Mouse (Mus musculus): Measurements from ENCODE around the gene Lsamp. TPM values are rescaled to one million over a fixed set of nuclear protein-coding genes. Genes with fewer than 3 reads are reported as not detected.

Gene Lsamp
- polyA plus RNA-seq, 1 experiment from 2014 or later = 27.9 TPM

DNA sequence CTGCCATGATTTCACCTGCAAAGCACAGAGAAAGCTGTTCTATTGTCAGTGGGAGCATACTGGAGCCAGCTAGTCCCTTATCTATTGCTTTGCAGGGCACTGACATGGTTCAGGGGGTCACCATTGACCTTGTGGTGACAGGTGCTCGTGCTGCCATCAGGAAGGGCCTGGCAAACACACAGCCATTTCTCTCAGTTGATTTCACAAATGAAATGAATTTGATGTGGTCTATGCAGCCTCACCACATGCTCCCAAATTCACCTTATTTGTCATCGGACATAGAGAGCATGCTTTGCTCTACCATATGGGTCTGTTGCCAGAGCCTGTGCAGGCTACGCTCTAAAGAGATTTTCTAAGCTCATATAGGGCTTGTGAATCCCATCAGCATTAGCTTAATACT, 450.1 kb downstream of the Lsamp start:
- Histone ChIP-seq H3K27me3 (no peaks in the 10 kb centered on the region), H3K36me3 (ENCODE audit: poor library complexity, severe bottlenecking) (no peaks in the 10 kb centered on the region), H3K9me3 (replicated peaks) (no peaks in the 10 kb centered on the region), H3K9ac (no peak overlapping the region), H3K27ac (no peak overlapping the region), H3K4me2 (no peak overlapping the region), H3K4me1 (no peaks in the 10 kb centered on the region), H3K4me3 (no peak overlapping the region)
- 82% methylated on average over 3 of the region's 3 CpGs for WGBS
- no peak for ATAC-seq

DNA sequence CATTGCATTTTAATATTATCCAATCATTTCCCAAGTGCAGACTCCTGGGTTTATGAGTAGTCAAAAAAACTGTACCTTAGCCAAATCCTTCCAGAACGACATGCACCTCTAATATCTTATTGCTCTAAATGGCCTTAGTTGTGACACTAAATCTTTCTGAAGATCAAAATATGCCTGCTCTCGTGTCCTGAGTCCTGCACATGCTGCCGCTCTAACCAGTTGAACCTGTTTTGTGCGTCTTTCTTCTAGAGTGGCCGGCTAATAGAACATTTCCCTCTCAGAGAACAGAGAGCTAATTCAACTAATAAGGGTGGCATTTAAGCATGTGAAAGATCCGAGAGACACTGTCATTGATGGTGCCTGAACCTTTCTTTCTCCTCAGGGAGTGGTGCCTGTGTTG, 452.3 kb downstream of the Lsamp start:
- ATAC-seq = no peak
- WGBS = 73% methylated on average over 6 of the region's 6 CpGs

DNA sequence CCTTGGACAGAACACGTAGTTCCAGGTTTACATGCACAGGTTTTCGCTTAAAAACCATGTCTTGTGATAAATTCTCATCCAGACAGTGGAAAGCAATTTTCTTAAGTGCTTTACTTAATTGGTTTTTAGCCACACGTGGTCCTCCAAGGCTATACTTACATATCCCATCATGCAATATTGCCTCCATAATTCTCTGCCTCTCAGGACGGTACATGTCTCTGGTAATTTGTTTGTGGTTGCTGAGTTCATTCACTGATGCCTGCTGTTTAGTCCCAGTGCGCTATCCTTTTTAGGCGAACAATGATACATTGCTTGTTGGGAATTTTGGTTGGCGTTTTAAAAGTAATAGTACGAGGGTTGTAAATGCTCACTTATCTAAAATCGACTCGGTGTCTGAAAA, 453.7 kb downstream of the Lsamp start:
- Histone ChIP-seq H3K4me2 (no peak overlapping the region), H3K9ac (no peak overlapping the region), H3K27ac (no peak overlapping the region), H3K27me3 (no peaks in the 10 kb centered on the region), H3K36me3 (ENCODE audit: poor library complexity, severe bottlenecking) (no peaks in the 10 kb centered on the region), H3K4me3 (no peak overlapping the region), H3K4me1 (no peaks in the 10 kb centered on the region), H3K9me3 (replicated peaks) (no peaks in the 10 kb centered on the region)
- ATAC-seq = no peak
- 92% methylated on average over 10 of the region's 10 CpGs for WGBS

More for the DNA sequence above, 452.3 kb downstream of the Lsamp start:
- no peaks in the 10 kb centered on the region for H3K27me3 ChIP-seq
- no peaks in the 10 kb centered on the region for H3K9me3 ChIP-seq (replicated peaks)
- no peaks in the 10 kb centered on the region for H3K36me3 ChIP-seq (ENCODE audit: poor library complexity, severe bottlenecking)
- H3K27ac ChIP-seq = no peak overlapping the region
- H3K4me1 ChIP-seq = no peaks in the 10 kb centered on the region
- no peak overlapping the region for H3K9ac ChIP-seq
- no peak overlapping the region for H3K4me2 ChIP-seq
- H3K4me3 ChIP-seq = no peak overlapping the region

DNA sequence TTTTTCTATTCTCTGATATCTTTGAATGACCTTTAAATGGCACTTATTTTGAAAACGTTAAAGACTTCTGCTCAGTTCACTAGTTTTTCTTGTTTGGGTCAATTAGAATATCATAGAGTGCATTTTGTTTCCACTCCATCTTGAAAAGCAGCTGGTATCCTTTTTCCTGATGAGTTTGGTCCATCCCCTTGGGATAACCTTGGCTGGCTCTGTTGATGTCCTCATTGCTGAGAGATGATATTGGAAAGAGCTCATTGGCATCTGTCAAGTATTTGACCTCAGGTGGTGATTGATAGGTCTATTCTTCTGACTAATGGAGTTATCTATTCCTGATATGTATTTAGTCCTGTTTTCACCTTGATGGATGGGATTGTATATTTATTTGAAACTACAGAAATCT, 454.7 kb downstream of the Lsamp start:
- no peak overlapping the region for H3K9ac ChIP-seq
- 81% methylated on average over 1 of the region's 1 CpGs for WGBS

DNA sequence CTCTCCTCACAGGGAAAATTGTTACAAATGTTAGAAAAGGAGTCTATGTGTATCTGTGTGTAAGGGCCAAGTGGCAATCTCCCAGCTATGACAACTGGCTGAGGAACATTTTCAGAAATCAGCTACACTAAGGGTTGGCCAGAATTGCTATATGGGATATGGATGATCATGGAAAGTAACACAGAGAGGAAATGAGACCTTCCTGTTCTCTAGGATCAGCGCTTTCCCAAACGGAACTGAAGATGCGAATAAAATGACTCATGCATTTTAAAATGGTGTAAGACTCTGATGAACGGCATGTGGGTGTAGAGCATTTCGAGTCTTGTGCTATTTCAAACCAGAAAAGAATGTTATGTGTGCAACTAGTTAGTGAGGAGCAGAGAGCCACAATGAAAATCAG, 462.4 kb downstream of the Lsamp start:
- H3K36me3 ChIP-seq (ENCODE audit: poor library complexity, severe bottlenecking) = no peaks in the 10 kb centered on the region
- no peak overlapping the region for H3K4me2 ChIP-seq
- 89% methylated on average over 5 of the region's 5 CpGs for WGBS
- H3K9me3 ChIP-seq (replicated peaks) = no peaks in the 10 kb centered on the region
- H3K27me3 ChIP-seq = no peaks in the 10 kb centered on the region
- H3K4me1 ChIP-seq = no peaks in the 10 kb centered on the region
- H3K4me3 ChIP-seq = no peak overlapping the region
- no peak overlapping the region for H3K9ac ChIP-seq
- no peak overlapping the region for H3K27ac ChIP-seq
- no peak for ATAC-seq

More for the DNA sequence above, 454.7 kb downstream of the Lsamp start:
- no peaks in the 10 kb centered on the region for H3K4me1 ChIP-seq
- H3K9me3 ChIP-seq (replicated peaks) = no peaks in the 10 kb centered on the region
- ATAC-seq = no peak
- H3K36me3 ChIP-seq (ENCODE audit: poor library complexity, severe bottlenecking) = no peaks in the 10 kb centered on the region
- no peak overlapping the region for H3K27ac ChIP-seq
- H3K4me3 ChIP-seq = no peak overlapping the region
- H3K4me2 ChIP-seq = no peak overlapping the region
- no peaks in the 10 kb centered on the region for H3K27me3 ChIP-seq

DNA sequence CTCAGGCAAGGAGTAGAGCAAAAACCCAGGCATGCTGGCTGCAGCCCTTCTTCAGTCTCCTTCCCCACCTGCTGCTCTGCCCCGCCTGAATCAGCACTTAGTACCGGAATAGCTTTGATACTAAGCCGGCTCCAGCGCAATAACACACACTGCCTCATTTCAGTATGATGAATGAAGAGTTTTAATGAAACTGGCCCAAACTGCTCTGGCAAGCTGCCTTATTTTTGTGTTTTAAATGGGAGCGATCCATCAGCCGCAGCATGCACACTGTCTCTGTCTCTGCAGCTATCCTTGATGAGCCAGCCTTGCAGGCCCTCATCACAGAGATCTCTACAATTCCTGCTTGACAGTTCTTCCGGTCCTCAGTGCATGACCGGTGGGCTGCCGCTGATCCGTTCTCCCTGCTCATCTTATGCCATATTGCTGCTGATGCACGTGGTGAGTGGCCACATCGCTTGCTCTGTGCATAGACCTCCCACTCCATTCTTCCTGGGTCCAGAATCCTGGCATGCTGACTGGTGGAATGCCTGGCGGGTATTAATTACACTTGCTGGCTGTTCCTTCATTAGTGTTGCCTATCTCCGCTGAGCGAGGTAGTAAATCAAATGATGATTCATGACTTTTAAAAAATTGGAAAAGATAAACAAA, 479.4 kb downstream of the Lsamp start:
- no peak overlapping the region for H3K4me2 ChIP-seq
- no peaks in the 10 kb centered on the region for H3K27me3 ChIP-seq
- no peak overlapping the region for H3K27ac ChIP-seq
- H3K9me3 ChIP-seq (replicated peaks) = no peaks in the 10 kb centered on the region
- peak; percentile 46; the same call in 1 of the 2 replicates for ATAC-seq
- no peak overlapping the region for H3K9ac ChIP-seq
- peaks cover 7% of the 10 kb centered on the region; the same call in 1 of the 2 replicates for H3K4me1 ChIP-seq
- 75% methylated on average over 15 of the region's 15 CpGs for WGBS
- no peak overlapping the region for H3K4me3 ChIP-seq
- no peaks in the 10 kb centered on the region for H3K36me3 ChIP-seq (ENCODE audit: poor library complexity, severe bottlenecking)

DNA sequence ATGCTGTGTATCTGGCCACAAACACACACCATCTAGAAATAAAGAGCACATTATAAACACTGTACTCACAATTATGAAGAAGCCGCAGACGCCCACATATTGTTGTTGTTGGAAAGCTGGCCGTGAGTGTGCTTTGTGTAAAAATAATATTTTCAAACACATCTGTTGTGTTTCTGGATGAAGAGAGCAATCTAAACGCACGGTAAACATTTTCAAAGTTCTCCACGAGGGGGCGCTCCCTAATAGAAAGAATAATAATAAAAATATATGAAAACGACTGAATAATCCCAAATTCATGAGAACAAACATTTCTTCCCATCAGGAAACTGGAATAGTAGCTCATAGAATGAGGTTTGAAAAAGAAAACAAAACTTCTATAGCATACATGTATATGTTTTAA, 482.4 kb downstream of the Lsamp start:
- Histone ChIP-seq H3K4me3 (no peak overlapping the region), H3K9me3 (replicated peaks) (no peaks in the 10 kb centered on the region), H3K4me2 (no peak overlapping the region), H3K9ac (no peak overlapping the region), H3K27me3 (no peaks in the 10 kb centered on the region), H3K27ac (no peak overlapping the region), H3K36me3 (ENCODE audit: poor library complexity, severe bottlenecking) (no peaks in the 10 kb centered on the region), H3K4me1 (peaks cover 7% of the 10 kb centered on the region; the same call in 1 of the 2 replicates)
- WGBS = 18% methylated on average over 8 of the region's 8 CpGs
- peak; percentile 31; the same call in 1 of the 2 replicates for ATAC-seq

DNA sequence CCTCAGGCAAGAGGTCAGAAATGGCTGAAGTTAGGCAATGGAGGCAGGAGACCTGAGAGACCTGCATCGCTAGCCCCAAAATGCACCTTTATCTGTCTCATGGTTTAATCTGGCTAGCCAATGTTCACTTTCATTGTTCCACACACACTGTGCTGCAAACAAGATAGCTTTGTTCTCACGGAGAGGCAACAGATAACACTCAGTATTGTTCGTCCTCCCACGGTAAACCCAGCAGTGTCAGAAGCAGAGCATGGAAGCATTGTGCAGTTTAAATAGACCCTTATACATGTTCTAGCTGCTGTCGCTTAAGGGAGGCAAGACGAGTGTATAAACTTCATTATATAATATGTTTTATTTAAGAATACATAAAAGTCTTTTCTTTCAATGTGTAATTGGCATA, 486.8 kb downstream of the Lsamp start:
- ATAC-seq = no peak
- peaks cover 3% of the 10 kb centered on the region; the same call in 1 of the 2 replicates for H3K4me1 ChIP-seq
- no peaks in the 10 kb centered on the region for H3K36me3 ChIP-seq (ENCODE audit: poor library complexity, severe bottlenecking)
- H3K9me3 ChIP-seq (replicated peaks) = no peaks in the 10 kb centered on the region
- H3K9ac ChIP-seq = no peak overlapping the region
- 70% methylated on average over 6 of the region's 6 CpGs for WGBS
- H3K4me3 ChIP-seq = no peak overlapping the region
- H3K4me2 ChIP-seq = no peak overlapping the region
- no peak overlapping the region for H3K27ac ChIP-seq
- no peaks in the 10 kb centered on the region for H3K27me3 ChIP-seq

DNA sequence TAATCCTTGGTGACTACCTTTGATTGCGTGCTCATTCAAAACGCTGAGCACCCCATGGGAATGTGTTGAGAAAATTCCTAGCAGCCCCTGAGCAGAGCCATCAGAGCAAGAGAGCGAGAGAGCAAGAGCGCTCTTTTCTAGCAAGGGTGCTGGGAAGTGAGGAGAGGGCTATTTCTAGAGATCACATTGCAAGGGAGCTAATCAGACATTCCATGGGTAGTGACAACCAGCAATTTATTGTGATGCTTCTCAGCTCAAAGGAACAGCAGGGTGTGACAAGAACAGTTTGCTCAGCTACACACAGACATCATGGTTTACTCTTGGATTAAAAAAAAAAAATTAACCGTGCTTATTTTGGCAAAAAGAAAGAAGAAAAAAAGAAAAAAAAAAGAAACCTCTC, 487.8 kb downstream of the Lsamp start:
- no peak overlapping the region for H3K4me3 ChIP-seq
- no peak overlapping the region for H3K9ac ChIP-seq
- H3K4me1 ChIP-seq = peaks cover 3% of the 10 kb centered on the region; the same call in 1 of the 2 replicates
- H3K27me3 ChIP-seq = no peaks in the 10 kb centered on the region
- peak; percentile 19; the same call in 1 of the 2 replicates for ATAC-seq
- H3K27ac ChIP-seq = no peak overlapping the region
- 65% methylated on average over 5 of the region's 5 CpGs for WGBS
- no peaks in the 10 kb centered on the region for H3K36me3 ChIP-seq (ENCODE audit: poor library complexity, severe bottlenecking)
- H3K4me2 ChIP-seq = no peak overlapping the region
- no peaks in the 10 kb centered on the region for H3K9me3 ChIP-seq (replicated peaks)

DNA sequence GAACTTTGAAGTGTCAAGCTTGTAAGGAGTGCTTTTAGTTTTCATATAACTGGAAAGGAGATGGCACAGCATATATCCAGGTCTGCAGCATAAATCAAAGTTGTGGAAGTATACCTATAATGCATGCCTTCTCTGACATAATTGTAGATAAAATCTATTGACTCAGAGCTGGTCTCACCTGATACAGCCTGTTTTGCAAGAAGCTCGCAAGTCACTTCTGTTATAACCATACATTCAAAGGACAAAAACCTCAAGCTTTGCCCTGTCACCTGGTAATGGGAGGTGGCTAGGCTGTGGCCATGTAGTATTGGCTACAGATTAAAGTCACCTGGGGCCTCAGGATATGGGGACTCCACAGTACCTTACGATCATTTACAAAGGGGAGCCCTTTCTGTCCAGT, 507.4 kb downstream of the Lsamp start:
- H3K4me1 ChIP-seq = no peaks in the 10 kb centered on the region
- 87% methylated on average over 2 of the region's 2 CpGs for WGBS
- no peaks in the 10 kb centered on the region for H3K27me3 ChIP-seq
- H3K36me3 ChIP-seq (ENCODE audit: poor library complexity, severe bottlenecking) = no peaks in the 10 kb centered on the region
- no peaks in the 10 kb centered on the region for H3K9me3 ChIP-seq (replicated peaks)
- no peak overlapping the region for H3K4me3 ChIP-seq
- no peak for ATAC-seq
- no peak overlapping the region for H3K27ac ChIP-seq
- no peak overlapping the region for H3K9ac ChIP-seq
- no peak overlapping the region for H3K4me2 ChIP-seq

DNA sequence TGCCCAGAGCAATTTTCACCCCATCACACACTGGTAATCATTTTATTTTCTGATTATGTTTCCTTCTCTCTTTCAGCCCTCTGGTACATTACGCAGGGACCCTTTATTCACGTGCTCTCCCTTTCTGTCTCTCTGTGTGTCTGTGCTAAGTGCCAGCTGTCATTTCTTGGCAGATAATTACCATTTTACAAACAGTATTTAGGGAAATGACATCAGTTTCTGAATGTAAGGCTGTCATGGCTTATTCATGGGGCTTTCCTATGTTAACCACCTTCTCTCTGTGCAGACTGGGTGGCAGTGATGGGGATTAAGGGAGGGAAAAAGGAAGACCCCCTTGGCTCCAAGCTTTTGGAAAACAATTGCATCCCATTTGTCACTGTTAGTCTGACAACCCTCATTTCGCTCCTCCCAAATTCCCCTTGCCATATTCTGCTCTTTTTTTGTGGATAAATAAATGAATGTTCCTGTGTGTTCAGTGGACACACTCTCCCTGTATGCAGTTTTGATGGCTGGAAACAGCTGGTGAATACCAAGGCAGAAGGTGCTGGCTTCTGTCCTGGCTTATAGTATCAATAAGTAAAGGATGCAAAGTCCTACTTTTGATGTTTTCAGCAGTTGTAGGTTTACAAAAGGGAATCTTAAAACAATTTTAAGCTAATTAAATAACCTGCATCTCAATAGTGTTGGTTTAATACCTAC, 520.2 kb downstream of the Lsamp start:
- Histone ChIP-seq H3K27ac (peak overlapping the region; percentile 60; the same call in 1 of the 2 replicates), H3K36me3 (ENCODE audit: poor library complexity, severe bottlenecking) (no peaks in the 10 kb centered on the region), H3K9me3 (replicated peaks) (no peaks in the 10 kb centered on the region), H3K9ac (no peak overlapping the region), H3K4me2 (no peak overlapping the region), H3K4me1 (peaks cover 12% of the 10 kb centered on the region), H3K27me3 (no peaks in the 10 kb centered on the region), H3K4me3 (no peak overlapping the region)
- peak; percentile 97 for ATAC-seq
- WGBS = 28% methylated on average over 3 of the region's 3 CpGs

DNA sequence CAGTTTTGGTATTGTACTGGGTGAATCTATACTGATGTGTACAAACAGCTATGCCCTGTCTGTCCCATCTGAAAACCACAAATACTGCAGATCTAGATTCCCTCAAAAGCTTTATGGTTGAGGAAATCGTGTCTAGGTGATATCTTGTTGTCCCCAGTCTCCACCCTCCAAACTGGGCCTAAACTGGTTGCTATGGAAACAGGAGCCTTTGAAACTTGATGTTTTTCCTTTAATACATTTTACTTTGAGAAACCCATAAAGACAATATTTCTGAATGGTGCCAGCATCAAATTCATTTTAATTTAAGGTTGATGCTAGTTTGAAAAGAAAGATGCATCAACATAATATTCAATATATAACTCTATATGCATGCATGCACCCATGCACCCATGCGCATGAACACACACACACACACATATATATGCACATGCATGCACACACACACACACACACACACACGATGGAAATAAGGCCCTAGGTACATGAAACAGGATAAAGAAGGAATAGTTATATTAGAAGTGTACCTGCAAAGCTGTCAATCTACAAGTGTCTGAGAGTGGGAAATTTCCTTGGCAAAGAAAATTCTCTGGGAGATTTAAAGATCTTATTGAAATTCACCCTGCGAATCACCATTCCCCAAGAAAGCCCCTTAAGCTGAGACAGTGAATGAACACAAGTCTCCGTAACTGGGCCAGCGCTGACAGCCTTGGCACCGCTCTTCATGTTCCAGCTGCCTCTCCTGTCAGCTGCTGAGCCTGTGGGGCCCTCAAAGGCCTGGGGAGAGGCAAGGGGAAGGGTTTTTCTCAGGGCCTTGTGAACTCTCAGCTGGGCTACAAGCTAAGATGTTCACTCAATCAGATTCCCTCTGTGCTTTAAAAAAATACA, 525.2 kb downstream of the Lsamp start:
- WGBS = 61% methylated on average over 7 of the region's 7 CpGs
- peak; percentile 93 for ATAC-seq

More for the DNA sequence above, 525.2 kb downstream of the Lsamp start:
- Histone ChIP-seq H3K36me3 (ENCODE audit: poor library complexity, severe bottlenecking) (no peaks in the 10 kb centered on the region), H3K4me2 (no peak overlapping the region), H3K27me3 (no peaks in the 10 kb centered on the region), H3K9ac (no peak overlapping the region), H3K9me3 (replicated peaks) (no peaks in the 10 kb centered on the region), H3K27ac (peak overlapping the region; percentile 51; the same call in 1 of the 2 replicates), H3K4me3 (no peak overlapping the region), H3K4me1 (peaks cover 9% of the 10 kb centered on the region)
